Mouse (Mus musculus): ENCODE data around the gene Sh3gl3.

DNA sequence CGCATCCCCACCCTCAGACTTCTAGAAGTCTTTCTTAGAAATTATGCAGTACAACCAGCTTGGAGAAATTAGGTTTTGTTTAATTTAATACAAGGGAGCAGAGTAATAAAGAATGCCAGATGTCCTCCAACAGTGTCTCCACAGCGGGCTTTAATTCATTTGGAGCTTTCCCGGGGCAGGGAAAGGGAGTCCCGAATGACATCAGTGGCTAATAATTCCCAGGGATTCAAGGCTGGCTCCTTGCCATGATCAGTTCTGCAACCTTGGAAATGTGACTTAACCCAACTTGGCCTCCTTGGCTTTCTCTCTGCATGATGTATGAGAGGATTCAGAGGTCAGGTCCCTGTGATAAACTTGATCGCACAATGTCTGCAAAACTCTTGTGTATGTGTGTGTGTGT is 3.7 kb downstream of the Sh3gl3 start:
- TF ChIP-seq CTCF (IDR thresholded peaks at IDR 0.05; ENCODE audit: borderline replicate concordance, extremely low read depth, insufficient read depth, insufficient read length) (no peak), POLR2A (IDR thresholded peaks at IDR 0.05; ENCODE audit: borderline replicate concordance, extremely low read depth, insufficient read depth, insufficient read length, poor library complexity, severe bottlenecking) (no peak)

Data from brain, embryonic 14.5 days (tissue).